In the genomic region with DNA sequence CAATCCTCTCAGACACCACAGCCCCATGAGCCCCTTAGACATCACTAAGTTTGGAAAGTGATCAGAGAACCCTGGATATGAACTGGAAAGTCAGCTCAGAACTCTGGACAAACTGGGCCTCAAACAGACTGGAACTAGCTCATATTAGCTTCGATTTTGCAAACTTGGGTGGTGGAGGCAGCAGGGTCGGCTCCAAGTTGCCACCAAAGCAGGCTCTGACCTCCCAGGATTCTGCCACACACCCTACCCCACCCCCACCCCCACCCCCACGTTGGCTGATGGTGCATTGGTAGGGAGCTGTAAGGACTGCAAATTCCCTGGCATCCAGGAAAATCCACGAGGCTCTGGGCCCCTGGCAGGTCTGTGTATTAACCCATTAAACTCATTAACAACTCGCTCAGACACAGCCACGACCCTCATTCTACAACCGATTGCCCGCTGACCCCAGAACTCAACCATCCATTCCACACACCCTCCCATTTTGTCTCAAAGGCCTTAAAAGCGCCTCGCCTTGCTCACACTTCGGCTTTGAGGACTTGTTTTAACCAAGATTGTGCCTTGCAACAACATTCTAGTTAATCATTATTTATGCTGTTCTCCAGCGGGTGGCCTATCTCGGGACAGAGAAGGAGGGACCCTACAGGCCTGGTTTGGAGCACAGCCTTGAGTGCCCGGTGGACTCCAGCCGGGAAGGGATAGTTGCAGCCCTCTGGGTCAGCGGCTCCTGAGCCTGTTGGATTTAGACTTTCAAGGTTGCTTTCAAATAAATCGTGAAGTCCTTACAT, we compare ENCODE assay signal across 11 mouse cellular contexts. TPM values are rescaled to one million over a fixed set of nuclear protein-coding genes. Genes with fewer than 3 reads are reported as not detected.
A peak's percentile ranks its signal among the peaks of the same experiment; 100 is the strongest.
DNase-seq lines count a peak whose midpoint lies in the region; ATAC-seq and TF ChIP-seq lines count a peak whose summit lies in the region.
"Had no signal": no experiment of that assay in that cellular context is flagged by ENCODE, and none has a peak within 500 bp of the region (broad histone marks: within the 10 kb centered on the region; RNA-seq: fewer than 3 reads in every experiment).

No protein-coding gene starts in this region.

- H3K36me3 ChIP-seq in heart, postnatal 0 days (replicated peaks; ENCODE audit: control insufficient read depth, insufficient read depth, low read length), result no peaks in the 10 kb centered on the region
- H3K36me3 ChIP-seq in intestine, embryonic 14.5 days (ENCODE audit: control insufficient read depth, insufficient read depth, low read length), result no peaks in the 10 kb centered on the region
- H3K36me3 ChIP-seq in liver, adult 2 months (ENCODE audit: control insufficient read depth, insufficient read depth, low read length), result no peaks in the 10 kb centered on the region
- H3K36me3 ChIP-seq in stomach, embryonic 16.5 days (ENCODE audit: control insufficient read depth, insufficient read depth, low read length), result no peaks in the 10 kb centered on the region
- H3K36me3 ChIP-seq: G1E had no signal

- H3K79me2 ChIP-seq in liver, adult 2 months (ENCODE audit: control insufficient read depth, insufficient read depth, low read length), result peaks cover 48% of the 10 kb centered on the region

- no peak overlapping the region; the same call in 1 of the 2 replicates for H3K4me2 ChIP-seq in heart, postnatal 0 days (ENCODE audit: low read depth, low read length)
- peak overlapping the region; percentile 92 for H3K4me2 ChIP-seq in intestine, embryonic 14.5 days (ENCODE audit: low read length)
- H3K4me2 ChIP-seq in stomach, embryonic 16.5 days (ENCODE audit: low read depth, low read length), result peak overlapping the region; percentile 85

- peaks cover 21% of the 10 kb centered on the region for H3K4me1 ChIP-seq in heart, postnatal 0 days (ENCODE audit: control insufficient read depth, insufficient read depth)
- peaks cover 17% of the 10 kb centered on the region for H3K4me1 ChIP-seq in intestine, embryonic 14.5 days (replicated peaks; ENCODE audit: control insufficient read depth, insufficient read depth, low read length)
- H3K4me1 ChIP-seq in liver, adult 2 months (ENCODE audit: control insufficient read depth, insufficient read depth, low read length), result peaks cover 20% of the 10 kb centered on the region
- H3K4me1 ChIP-seq in stomach, embryonic 16.5 days (ENCODE audit: control insufficient read depth, insufficient read depth, low read length), result peaks cover 38% of the 10 kb centered on the region

- H3K27ac ChIP-seq in heart, postnatal 0 days (ENCODE audit: low read depth), result no peak overlapping the region
- no peak overlapping the region for H3K27ac ChIP-seq in intestine, embryonic 14.5 days (ENCODE audit: low read depth)
- peak overlapping the region; percentile 95 for H3K27ac ChIP-seq in liver, adult 2 months (replicated peaks; ENCODE audit: insufficient read depth, low read depth, low read length)
- H3K27ac ChIP-seq in stomach, embryonic 16.5 days (ENCODE audit: low read length), result peak overlapping the region; percentile 80
- H3K27ac ChIP-seq: macrophage had no signal

- WGBS in heart, postnatal 0 days, result 76% methylated on average over 17 of the region's 17 CpGs
- 28% methylated on average over 17 of the region's 17 CpGs for WGBS in intestine, embryonic 14.5 days
- WGBS in liver, adult 2 months, result 8% methylated on average over 17 of the region's 17 CpGs
- WGBS in stomach, embryonic 16.5 days, result 34% methylated on average over 17 of the region's 17 CpGs

- no peak for TF ChIP-seq EP300 in heart, postnatal 0 days (IDR thresholded peaks at IDR 0.05; ENCODE audit: low read depth)

- DNase-seq in heart, postnatal 0 days (ENCODE audit: low spot score), result no peak
- DNase-seq in heart, postnatal 4 days, result no peak
- DNase-seq in intestine, embryonic 14.5 days (ENCODE audit: low spot score), result peak; percentile 76
- DNase-seq in liver, adult 2 months (ENCODE audit: extremely low read depth, low read depth, low spot score), result peak; percentile 96
- no peak for DNase-seq in thymus, postnatal 25 days
- DNase-seq in spleen, postnatal 10 days (ENCODE audit: low spot score in 2 of 2), result no peak
- DNase-seq in retina, embryonic 14.5 days (ENCODE audit: low spot score), result no peak
- DNase-seq: cerebellum, adult 8-10 months had no signal

- H3K9me3 ChIP-seq in heart, postnatal 0 days (replicated peaks; ENCODE audit: control insufficient read depth, low read length), result no peaks in the 10 kb centered on the region
- H3K9me3 ChIP-seq in intestine, embryonic 14.5 days (ENCODE audit: control insufficient read depth, low read length), result no peaks in the 10 kb centered on the region
- H3K9me3 ChIP-seq in stomach, embryonic 16.5 days (replicated peaks; ENCODE audit: control insufficient read depth, low read length), result no peaks in the 10 kb centered on the region

- no peak for ATAC-seq in heart, postnatal 0 days (ENCODE audit: insufficient read depth, low read depth)
- ATAC-seq in intestine, embryonic 14.5 days (replicated peaks; ENCODE audit: low FRiP score, low TSS enrichment, low read depth), result no peak
- no peak for ATAC-seq in stomach, embryonic 16.5 days (ENCODE audit: insufficient read depth, low FRiP score)

- no peak overlapping the region for H3K9ac ChIP-seq in heart, postnatal 0 days (replicated peaks; ENCODE audit: low read depth, low read length)
- H3K9ac ChIP-seq in intestine, embryonic 14.5 days (ENCODE audit: low read length), result no peak overlapping the region
- H3K9ac ChIP-seq in liver, adult 2 months (ENCODE audit: low read depth, low read length), result peak overlapping the region; percentile 93
- peak overlapping the region; percentile 74 for H3K9ac ChIP-seq in stomach, embryonic 16.5 days (ENCODE audit: low read length)

- peak; percentile 94 for TF ChIP-seq POLR2A in liver, adult 2 months (IDR thresholded peaks at IDR 0.05; ENCODE audit: extremely low read depth, insufficient read depth, low read length)

- peaks cover 60% of the 10 kb centered on the region for H3K27me3 ChIP-seq in heart, postnatal 0 days (ENCODE audit: control insufficient read depth, insufficient read depth, low read length)
- H3K27me3 ChIP-seq in intestine, embryonic 14.5 days (replicated peaks; ENCODE audit: control insufficient read depth, insufficient read depth, low read length), result peaks cover 73% of the 10 kb centered on the region
- H3K27me3 ChIP-seq in liver, adult 2 months (ENCODE audit: control insufficient read depth, insufficient read depth, low read length), result no peaks in the 10 kb centered on the region
- H3K27me3 ChIP-seq in stomach, embryonic 16.5 days (ENCODE audit: control insufficient read depth, insufficient read depth, low read length), result peaks cover 18% of the 10 kb centered on the region

- H3K4me3 ChIP-seq in heart, postnatal 0 days (ENCODE audit: low read depth, low read length), result peak overlapping the region; percentile 49; the same call in 1 of the 2 replicates
- peak overlapping the region; percentile 54 for H3K4me3 ChIP-seq in intestine, embryonic 14.5 days (ENCODE audit: low read depth, low read length)
- peak overlapping the region; percentile 80 for H3K4me3 ChIP-seq in liver, adult 2 months (ENCODE audit: insufficient read depth, low read depth, low read length)
- peak overlapping the region; percentile 56 for H3K4me3 ChIP-seq in stomach, embryonic 16.5 days (replicated peaks; ENCODE audit: low read length)

- no peak for TF ChIP-seq CTCF in heart, postnatal 0 days (IDR thresholded peaks at IDR 0.05; ENCODE audit: low read depth)
- TF ChIP-seq CTCF in liver, adult 2 months (IDR thresholded peaks at IDR 0.05; ENCODE audit: low read depth, low read length), result 0 out of 2 replicates have a peak, but pooled peaks have one; percentile 3

RNA-seq across cellular contexts. Expression of a gene that starts 3.6 kb away (rescaled TPM):
- total RNA-seq in heart, postnatal 0 days (2014; rRNA removed; ENCODE audit: low replicate concordance), result 2.7 and 2.9 TPM in 2 replicates
- polyA plus RNA-seq in heart, postnatal 0 days (2015; fragmentation: Nextera tagmentation; extraction: Ambion mirVana), result 0.86 and 1.3 TPM in 2 replicates
- 1 to 10 TPM; 1.1 TPM for total RNA-seq in heart, postnatal 4 days (2021)
- polyA plus RNA-seq in intestine, embryonic 14.5 days (2014; fragmentation: Nextera tagmentation; extraction: Ambion mirVana), result 5.3 and 5.9 TPM in 2 replicates
- total RNA-seq in liver, adult 2 months (2014; rRNA removed), result 38.5 and 45.6 TPM in 2 replicates
- 57.5 and 57.7 TPM in 2 replicates for polyA plus RNA-seq in liver, adult 2 months (2012; rRNA removed)
- 9.4 and 9.6 TPM in 2 replicates for polyA plus RNA-seq in stomach, embryonic 16.5 days (2015; fragmentation: Nextera tagmentation; extraction: Ambion mirVana)
- polyA plus RNA-seq: G1E had no signal

Comparison
In these comparisons a context has a peak if more than half of its experiments do, and no peak if none do; other contexts are left out.
1. DNase-seq: peak in intestine, embryonic 14.5 days (single experiment) and liver, adult 2 months (single experiment); none in heart, postnatal 0 days (single experiment), heart, postnatal 4 days (single experiment), thymus, postnatal 25 days (single experiment), spleen, postnatal 10 days (0 of 2) and retina, embryonic 14.5 days (single experiment).
2. H3K27ac ChIP-seq: peak in liver, adult 2 months (single experiment) and stomach, embryonic 16.5 days (single experiment); none in heart, postnatal 0 days (single experiment) and intestine, embryonic 14.5 days (single experiment).
3. H3K9ac ChIP-seq: peak in liver, adult 2 months (single experiment) and stomach, embryonic 16.5 days (single experiment); none in heart, postnatal 0 days (single experiment) and intestine, embryonic 14.5 days (single experiment).
4. Peak in every context shown above with its lines, with median percentiles within 50 percentile points of each other: H3K4me3 ChIP-seq.